Mouse (Mus musculus) heart, embryonic 10.5 days (tissue): ENCODE measurements around the gene Tns2. TPM values are rescaled to one million over a fixed set of nuclear protein-coding genes. Genes with fewer than 3 reads are reported as not detected.
A peak's percentile ranks its signal among the peaks of the same experiment; 100 is the strongest.
"Not testable (repeated sequence)": the region's sequence is repeated elsewhere in the genome, so short reads cannot be mapped to it uniquely, and the experiment has no call there.

ENCODE experiments used
- DNase-seq: peaks from one replicate; pipeline ENCODE4 v3.0.0-alpha.2; 2017; ENCODE audit warnings: low spot score
- H3K27ac ChIP-seq: fragments of 300-500 bp; sonication (generic); 2 replicates; pipeline ENCODE4 v1.5.1; 2016; ENCODE audit warnings: mild to moderate bottlenecking
- H3K27me3 ChIP-seq: fragments of 300-500 bp; sonication (generic); 2 replicates; pipeline ENCODE4 v1.6.1; 2016; ENCODE audit warnings: mild to moderate bottlenecking; ENCODE audit not compliant: poor library complexity, insufficient read depth, severe bottlenecking
- H3K36me3 ChIP-seq: fragments of 300-500 bp; sonication (generic); 2 replicates; pipeline ENCODE4 v1.6.1; 2016; ENCODE audit warnings: mild to moderate bottlenecking, moderate library complexity
- H3K4me1 ChIP-seq: fragments of 300-500 bp; sonication (generic); 2 replicates; pipeline ENCODE4 v1.6.1; 2016; ENCODE audit warnings: mild to moderate bottlenecking
- H3K4me3 ChIP-seq: fragments of 300-500 bp; sonication (generic); 2 replicates; pipeline ENCODE4 v1.5.1; 2016; ENCODE audit warnings: mild to moderate bottlenecking, moderate library complexity
- H3K9me3 ChIP-seq: fragments of 300-500 bp; sonication (generic); 2 replicates; pipeline ENCODE4 v1.6.1; 2016; ENCODE audit warnings: mild to moderate bottlenecking, moderate library complexity
- WGBS: fragments of 180-500 bp; shearing (Covaris S2); methylation state at CpG from one replicate; pipeline ENCODE4 v1.1.7; 2016; 5-methylcytosine and 5-hydroxymethylcytosine counted together
- polyA plus RNA-seq: library from polyadenylated mRNA; unstranded; fragments of >200 nt; fragmentation: Nextera tagmentation; extraction: Ambion mirVana; gene quantifications from 2 replicates; pipeline ENCODE4 v1.2.1, GENCODE M21; 2016

Gene Tns2
- polyA plus RNA-seq, 1 experiment from 2014 or later = 19.8 TPM

GRCm38 (mm10) chr15:102142914-102143912, 43.0 kb downstream of the Tns2 start:
- WGBS = 49% methylated on average over 23 of the region's 23 CpGs
- peaks cover 33% of the 10 kb centered on the region for H3K4me1 ChIP-seq
- H3K4me3 ChIP-seq = no peak overlapping the region
- no peaks in the 10 kb centered on the region for H3K36me3 ChIP-seq
- H3K27ac ChIP-seq = no peak overlapping the region
- peaks cover 50% of the 10 kb centered on the region for H3K27me3 ChIP-seq
- no peak for DNase-seq
- no peaks in the 10 kb centered on the region for H3K9me3 ChIP-seq

GRCm38 (mm10) chr15:102144274-102144711, 44.1 kb downstream of the Tns2 start, which contains the start of gene Igfbp6:
Gene Igfbp6 (plus strand): TSS chr15:102144362.
- no peaks in the 10 kb centered on the region for H3K9me3 ChIP-seq
- H3K36me3 ChIP-seq = no peaks in the 10 kb centered on the region
- WGBS = 11% methylated on average over 22 of the region's 22 CpGs
- peaks cover 53% of the 10 kb centered on the region for H3K27me3 ChIP-seq
- H3K4me1 ChIP-seq = peaks cover 36% of the 10 kb centered on the region
- DNase-seq = no peak
- H3K27ac ChIP-seq = peak within 1 kb of the TSS; percentile 32; the same call in 1 of the 2 replicates
- peak within 1 kb of the TSS; percentile 51 for H3K4me3 ChIP-seq

- Histone ChIP-seq H3K4me3 (peak overlapping the region; percentile 51), H3K27ac (0 out of 2 replicates have a peak overlapping the region, but pooled peaks have one; percentile 32), H3K36me3 (no peaks in the 10 kb centered on the region), H3K27me3 (peaks cover 53% of the 10 kb centered on the region), H3K4me1 (peaks cover 40% of the 10 kb centered on the region), H3K9me3 (no peaks in the 10 kb centered on the region)
- no peak for DNase-seq
- 10% methylated on average over 19 of the region's 19 CpGs for WGBS
These were observed 44.5 kb downstream of the Tns2 start for GRCm38 (mm10) chr15:102144726-102145125.

GRCm38 (mm10) chr15:102145330-102145729, 45.1 kb downstream of the Tns2 start:
- no peak for DNase-seq
- no peaks in the 10 kb centered on the region for H3K9me3 ChIP-seq
- no peaks in the 10 kb centered on the region for H3K36me3 ChIP-seq
- WGBS = 84% methylated on average over 10 of the region's 10 CpGs
- no peak overlapping the region for H3K27ac ChIP-seq
- peaks cover 53% of the 10 kb centered on the region for H3K27me3 ChIP-seq
- H3K4me1 ChIP-seq = peaks cover 46% of the 10 kb centered on the region
- no peak overlapping the region for H3K4me3 ChIP-seq

- Histone ChIP-seq H3K9me3 (no peaks in the 10 kb centered on the region), H3K27me3 (peaks cover 53% of the 10 kb centered on the region), H3K4me3 (no peak overlapping the region), H3K27ac (no peak overlapping the region), H3K36me3 (no peaks in the 10 kb centered on the region), H3K4me1 (peaks cover 54% of the 10 kb centered on the region)
- DNase-seq = no peak
- WGBS = 63% methylated on average over 5 of the region's 5 CpGs
These were observed 45.9 kb downstream of the Tns2 start for GRCm38 (mm10) chr15:102146089-102146488.

- 3% methylated on average over 1 of the region's 1 CpGs for WGBS
- Histone ChIP-seq H3K9me3 (no peaks in the 10 kb centered on the region), H3K27me3 (peaks cover 48% of the 10 kb centered on the region), H3K27ac (no peak overlapping the region), H3K4me3 (no peak overlapping the region), H3K36me3 (no peaks in the 10 kb centered on the region), H3K4me1 (peaks cover 54% of the 10 kb centered on the region)
- DNase-seq = no peak
These were observed 46.7 kb downstream of the Tns2 start for GRCm38 (mm10) chr15:102146882-102147281.

- no peak overlapping the region for H3K27ac ChIP-seq
- H3K27me3 ChIP-seq = peaks cover 39% of the 10 kb centered on the region
- DNase-seq = no peak
- no peaks in the 10 kb centered on the region for H3K9me3 ChIP-seq
- no peaks in the 10 kb centered on the region for H3K36me3 ChIP-seq
- peaks cover 52% of the 10 kb centered on the region for H3K4me1 ChIP-seq
- H3K4me3 ChIP-seq = no peak overlapping the region
- 61% methylated on average over 16 of the region's 16 CpGs for WGBS
These were observed 47.6 kb downstream of the Tns2 start for GRCm38 (mm10) chr15:102147674-102148402.

GRCm38 (mm10) chr15:102149561-102149960, 49.3 kb downstream of the Tns2 start:
- Histone ChIP-seq H3K4me1 (peaks cover 35% of the 10 kb centered on the region), H3K36me3 (no peaks in the 10 kb centered on the region), H3K27me3 (peaks cover 23% of the 10 kb centered on the region), H3K9me3 (no peaks in the 10 kb centered on the region), H3K27ac (no peak overlapping the region; the same call in 1 of the 2 replicates), H3K4me3 (no peak overlapping the region)
- 68% methylated on average over 4 of the region's 4 CpGs for WGBS
- no peak for DNase-seq

GRCm38 (mm10) chr15:102150301-102151135, 50.3 kb downstream of the Tns2 start, which contains the start of gene Soat2:
Gene Soat2 (plus strand): TSS chr15:102150526.
- Histone ChIP-seq H3K27me3 (peaks cover 13% of the 10 kb centered on the region), H3K27ac (peak within 1 kb of the TSS; percentile 87), H3K4me3 (peak within 1 kb of the TSS; percentile 44), H3K9me3 (no peaks in the 10 kb centered on the region), H3K36me3 (no peaks in the 10 kb centered on the region), H3K4me1 (peaks cover 27% of the 10 kb centered on the region)
- 25% methylated on average over 20 of the region's 20 CpGs for WGBS
- DNase-seq = peak; percentile 83

- Histone ChIP-seq H3K27ac (no peak overlapping the region), H3K36me3 (no peaks in the 10 kb centered on the region), H3K27me3 (peaks cover 6% of the 10 kb centered on the region; the same call in 1 of the 2 replicates), H3K4me3 (no peak overlapping the region), H3K4me1 (peaks cover 31% of the 10 kb centered on the region), H3K9me3 (no peaks in the 10 kb centered on the region)
- no peak for DNase-seq
- WGBS = 53% methylated on average over 4 of the region's 4 CpGs
These were observed 52.4 kb downstream of the Tns2 start for GRCm38 (mm10) chr15:102152646-102153045.

- H3K27me3 ChIP-seq, H3K9me3 ChIP-seq, DNase-seq, H3K36me3 ChIP-seq, H3K4me3 ChIP-seq, H3K27ac ChIP-seq: not testable (repeated sequence)
- 87% methylated on average over 6 of the region's 6 CpGs for WGBS
- H3K4me1 ChIP-seq = peaks cover 17% of the 10 kb centered on the region
These were observed 54.8 kb downstream of the Tns2 start for GRCm38 (mm10) chr15:102155006-102155405.

GRCm38 (mm10) chr15:102156836-102157235, 56.6 kb downstream of the Tns2 start:
- Histone ChIP-seq H3K4me3 (no peak overlapping the region), H3K36me3 (no peaks in the 10 kb centered on the region), H3K27me3 (peaks cover 9% of the 10 kb centered on the region; the same call in 1 of the 2 replicates), H3K27ac (0 out of 2 replicates have a peak overlapping the region, but pooled peaks have one; percentile 42), H3K9me3 (no peaks in the 10 kb centered on the region), H3K4me1 (peaks cover 6% of the 10 kb centered on the region; the same call in 1 of the 2 replicates)
- 48% methylated on average over 20 of the region's 20 CpGs for WGBS
- DNase-seq = no peak
